ENCODE assay signal across 10 mouse cellular contexts in the genomic region with DNA sequence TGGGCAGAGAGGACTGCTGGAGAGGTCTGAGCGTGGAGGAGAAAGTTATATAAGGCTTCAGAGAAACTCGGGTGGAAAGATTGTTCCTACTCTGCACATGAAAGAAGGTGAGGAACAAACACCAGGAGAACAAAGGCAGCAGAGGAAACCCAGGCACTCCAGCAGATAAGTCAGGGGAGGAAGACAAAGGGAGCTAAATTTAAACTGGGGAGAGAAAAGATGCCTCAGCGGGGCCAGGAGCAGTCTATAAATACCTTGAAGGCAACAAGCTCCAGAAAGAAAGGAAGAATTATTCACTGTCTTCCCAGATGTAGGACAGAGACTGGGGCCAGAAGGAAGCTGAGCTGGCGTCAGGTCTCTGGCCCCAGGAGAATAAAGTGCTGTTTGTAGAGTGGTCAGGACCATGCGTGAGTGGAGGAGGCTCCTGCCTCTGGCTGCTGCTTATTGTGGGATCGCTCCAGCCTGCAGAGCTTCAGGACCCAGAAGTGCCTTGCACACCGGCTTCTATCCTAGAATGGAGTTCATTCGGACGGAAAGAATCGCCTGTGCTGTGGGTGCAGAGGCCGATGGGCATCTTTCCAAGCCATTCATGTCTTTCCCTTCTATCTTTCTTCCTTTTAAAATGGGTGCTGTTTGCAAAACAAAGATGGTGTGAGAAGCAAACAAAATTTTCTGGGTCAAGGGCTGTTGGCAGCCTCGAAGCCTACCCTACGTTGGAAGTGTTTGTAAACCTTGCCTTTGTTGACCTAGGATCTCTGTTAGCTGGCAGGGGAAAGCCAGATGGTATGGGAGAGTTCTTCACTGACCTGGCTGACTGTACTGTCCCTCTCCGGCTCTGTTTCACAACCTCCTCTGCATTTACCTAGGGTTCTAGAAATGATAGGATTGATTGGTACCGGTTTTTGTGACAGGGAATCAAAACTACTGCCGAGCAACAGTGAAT. TPM values are rescaled to one million over a fixed set of nuclear protein-coding genes. Genes with fewer than 3 reads are reported as not detected.
DNase-seq lines count a peak whose midpoint lies in the region; ATAC-seq lines count a peak whose summit lies in the region.
"Had no signal": no experiment of that assay in that cellular context is flagged by ENCODE, and none has a peak within 500 bp of the region (broad histone marks: within the 10 kb centered on the region; RNA-seq: fewer than 3 reads in every experiment).

No protein-coding gene starts in this region.

- no peak overlapping the region; the same call in 1 of the 2 replicates for H3K4me3 ChIP-seq in heart, embryonic 16.5 days (ENCODE audit: low read length)
- H3K4me3 ChIP-seq in midbrain, embryonic 10.5 days = no peak overlapping the region
- H3K4me3 ChIP-seq: embryonic facial prominence, embryonic 13.5 days had no signal

- ATAC-seq in frontal cortex, adult (ENCODE audit: low TSS enrichment) = peak; percentile 74
- ATAC-seq in heart, embryonic 16.5 days (replicated peaks; ENCODE audit: extremely low read depth, insufficient read depth, low FRiP score) = peak; percentile 52; the same call in 1 of the 2 replicates
- no peak for ATAC-seq in granulocyte monocyte progenitor cell, adult 5-6 weeks (replicated peaks; ENCODE audit: poor library complexity, severe bottlenecking)

- H3K27me3 ChIP-seq in heart, embryonic 16.5 days (ENCODE audit: control insufficient read depth, insufficient read depth, low read length) = no peaks in the 10 kb centered on the region
- H3K27me3 ChIP-seq in midbrain, embryonic 10.5 days (ENCODE audit: low read depth, poor library complexity, severe bottlenecking) = no peaks in the 10 kb centered on the region
- H3K27me3 ChIP-seq: embryonic facial prominence, embryonic 13.5 days had no signal

- no peaks in the 10 kb centered on the region for H3K9me3 ChIP-seq in heart, embryonic 16.5 days (replicated peaks; ENCODE audit: control insufficient read depth, low read length)
- H3K9me3 ChIP-seq in midbrain, embryonic 10.5 days (replicated peaks) = no peaks in the 10 kb centered on the region
- H3K9me3 ChIP-seq: embryonic facial prominence, embryonic 13.5 days had no signal

- peak overlapping the region; percentile 44 for H3K4me2 ChIP-seq in heart, embryonic 16.5 days (ENCODE audit: low read depth, low read length)
- H3K4me2 ChIP-seq: embryonic facial prominence, embryonic 13.5 days had no signal

- H3K27ac ChIP-seq in heart, embryonic 16.5 days (ENCODE audit: low read length) = peak overlapping the region; percentile 65
- no peak overlapping the region for H3K27ac ChIP-seq in midbrain, embryonic 10.5 days (replicated peaks)
- H3K27ac ChIP-seq: embryonic facial prominence, embryonic 13.5 days; liver, embryonic 14.5 days had no signal

- peaks cover 11% of the 10 kb centered on the region for H3K4me1 ChIP-seq in heart, embryonic 16.5 days (ENCODE audit: control insufficient read depth, insufficient read depth, low read length)
- peaks cover 7% of the 10 kb centered on the region for H3K4me1 ChIP-seq in midbrain, embryonic 10.5 days
- H3K4me1 ChIP-seq: embryonic facial prominence, embryonic 13.5 days had no signal

- H3K36me3 ChIP-seq in heart, embryonic 16.5 days (ENCODE audit: control insufficient read depth, insufficient read depth) = no peaks in the 10 kb centered on the region
- no peaks in the 10 kb centered on the region for H3K36me3 ChIP-seq in midbrain, embryonic 10.5 days
- H3K36me3 ChIP-seq: embryonic facial prominence, embryonic 13.5 days had no signal

- WGBS in heart, embryonic 16.5 days = 26% methylated on average over 16 of the region's 16 CpGs
- 50% methylated on average over 16 of the region's 16 CpGs for WGBS in midbrain, embryonic 10.5 days

- no peak for DNase-seq in frontal cortex, postnatal 14 days (ENCODE audit: low spot score in 2 of 2)
- DNase-seq in brain, adult 2 months (ENCODE audit: low read depth, low spot score) = peak; percentile 83
- peak; percentile 29 to 54 for DNase-seq in left cerebral cortex, adult 8-10 months (ENCODE audit: low spot score in 2 of 2)
- no peak for DNase-seq in thymus, adult 18-20 months
- DNase-seq in midbrain, embryonic 10.5 days (ENCODE audit: low spot score) = no peak

- H3K9ac ChIP-seq in heart, embryonic 16.5 days (ENCODE audit: low read length) = peak overlapping the region; percentile 1; the same call in 1 of the 2 replicates
- H3K9ac ChIP-seq: embryonic facial prominence, embryonic 13.5 days; liver, embryonic 14.5 days had no signal

RNA-seq across cellular contexts. Expression of a gene that starts 55.6 kb away (rescaled TPM):
- 0.33 and 0.49 TPM in 2 replicates for polyA plus RNA-seq in heart, embryonic 16.5 days (2015; fragmentation: Nextera tagmentation; extraction: Ambion mirVana)
- 10 to 100 TPM; 31.0 to 44.8 (median 36.6) TPM for total RNA-seq in left cerebral cortex, adult 8-10 months (2022)
- polyA plus RNA-seq in midbrain, embryonic 10.5 days (2016; fragmentation: Nextera tagmentation; extraction: Ambion mirVana) = 0.25 and 0.76 TPM in 2 replicates
- total RNA-seq in granulocyte monocyte progenitor cell, adult 5-6 weeks (2014; fragmentation: Nextera tagmentation) = not detected in 2 replicates
- total RNA-seq in granulocyte monocyte progenitor cell, adult 5-6 weeks (2017) = not detected in 2 replicates

Comparison
In these comparisons a context has a peak if more than half of its experiments do, and no peak if none do; other contexts are left out.
1. DNase-seq: peak in brain, adult 2 months (single experiment) and left cerebral cortex, adult 8-10 months (2 of 2); none in frontal cortex, postnatal 14 days (0 of 2), thymus, adult 18-20 months (0 of 2) and midbrain, embryonic 10.5 days (single experiment).
2. RNA of a gene that starts 55.6 kb away (total RNA-seq): 31.0 to 44.8 TPM in left cerebral cortex, adult 8-10 months; not detected in granulocyte monocyte progenitor cell, adult 5-6 weeks; every median in the first group is over 10 times any median in the second.